Mouse (Mus musculus) C2C12 (cell line): ENCODE results near the gene Ick.

Source experiments
- CEBPB ChIP-seq: IDR thresholded peaks from one replicate; pipeline ENCODE4 v1.6.1; 2011; ENCODE audit warnings: low read depth, mild to moderate bottlenecking, control low read depth, moderate library complexity
- CTCF ChIP-seq: IDR thresholded peaks from one replicate; pipeline ENCODE4 v1.5.1; 2011; ENCODE audit not compliant: control insufficient read depth, insufficient read depth, insufficient read length
- MAX ChIP-seq: IDR thresholded peaks from one replicate; pipeline ENCODE4 v1.6.1; 2011; ENCODE audit warnings: mild to moderate bottlenecking, control low read depth
- MYOD1 ChIP-seq: IDR thresholded peaks from one replicate; pipeline ENCODE4 v1.6.1; 2011; ENCODE audit warnings: low read depth; ENCODE audit not compliant: control insufficient read depth, insufficient read length
- MYOG ChIP-seq: IDR thresholded peaks from one replicate; pipeline ENCODE4 v1.6.1; 2011; ENCODE audit not compliant: control insufficient read depth, insufficient read length; ENCODE audit errors: extremely low read depth
- USF1 ChIP-seq: IDR thresholded peaks from one replicate; pipeline ENCODE4 v1.6.1; 2011; ENCODE audit warnings: low read depth, mild to moderate bottlenecking, control low read depth, moderate library complexity

- no peak for TF ChIP-seq CTCF
- TF ChIP-seq USF1: no peak
- no peak for TF ChIP-seq MYOG
- no peak for TF ChIP-seq MYOD1
- TF ChIP-seq CEBPB: no peak
- no peak for TF ChIP-seq MAX
These were observed 37.6 kb downstream of the Ick start for GRCm38 (mm10) chr9:78146627-78147026.
